Mouse (Mus musculus): Measurements from ENCODE around the gene Cat. TPM values are rescaled to one million over a fixed set of nuclear protein-coding genes. Genes with fewer than 3 reads are reported as not detected.

Cat gene
- polyA plus RNA-seq, 1 experiment from 2014 or later = 42.2 TPM

DNA sequence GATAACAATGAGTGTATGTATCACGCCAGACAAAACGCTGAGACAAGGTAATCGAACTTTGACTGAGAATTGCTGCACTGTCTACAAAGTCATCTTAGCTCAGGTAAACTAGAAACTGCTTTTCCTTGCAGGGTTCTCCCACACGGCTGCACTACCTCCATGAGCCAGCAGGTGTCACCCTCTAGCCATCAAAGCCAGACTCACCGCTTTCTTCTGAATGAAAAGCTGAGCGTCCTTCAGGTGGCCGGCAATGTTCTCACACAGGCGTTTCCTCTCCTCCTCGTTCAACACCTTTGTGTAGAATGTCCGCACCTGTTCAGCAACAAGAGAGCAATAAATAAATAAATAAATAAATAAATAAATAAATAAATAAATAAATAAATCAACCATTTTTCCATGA is 28.3 kb downstream of the Cat start:
- H3K27ac ChIP-seq (replicated peaks) = no peak overlapping the region
- peak; percentile 57 for ATAC-seq (ENCODE audit: low FRiP score, low TSS enrichment)
- H3K9ac ChIP-seq (ENCODE audit: low read length) = no peak overlapping the region

DNA sequence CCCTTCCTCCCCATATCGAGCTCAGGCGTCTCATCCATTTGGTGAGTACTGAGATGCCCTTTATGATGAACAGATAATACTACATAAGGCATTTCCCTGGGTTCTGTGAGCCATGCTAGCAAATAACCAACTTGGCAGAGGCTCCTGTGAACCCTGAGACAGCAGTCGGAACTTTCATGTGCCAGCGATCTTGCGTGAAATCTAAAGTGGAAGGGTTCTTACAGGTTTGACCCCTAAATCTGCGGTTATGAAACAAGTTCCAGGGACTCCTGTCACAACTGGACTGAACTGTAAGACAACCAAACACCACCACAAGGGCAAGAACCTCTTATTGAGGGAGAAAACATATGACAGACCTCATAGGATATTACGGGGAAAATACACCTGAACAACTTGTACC is 29.2 kb downstream of the Cat start:
- Histone ChIP-seq H3K4me3 (ENCODE audit: low read depth, low read length) (no peak overlapping the region), H3K9me3 (ENCODE audit: control insufficient read depth, low read length) (no peaks in the 10 kb centered on the region), H3K9ac (ENCODE audit: low read length) (no peak overlapping the region), H3K27me3 (ENCODE audit: control insufficient read depth, insufficient read depth, low read length) (no peaks in the 10 kb centered on the region), H3K36me3 (ENCODE audit: control insufficient read depth, insufficient read depth, low read length) (peaks cover 31% of the 10 kb centered on the region), H3K27ac (replicated peaks) (no peak overlapping the region), H3K4me2 (replicated peaks; ENCODE audit: low read depth) (no peak overlapping the region), H3K4me1 (replicated peaks; ENCODE audit: control insufficient read depth, insufficient read depth) (no peaks in the 10 kb centered on the region)
- WGBS = 95% methylated on average over 7 of the region's 7 CpGs
- ATAC-seq (ENCODE audit: low FRiP score, low TSS enrichment) (no peak), DNase-seq (ENCODE audit: low spot score) (no peak)
- no peak for TF ChIP-seq EP300 (optimal IDR thresholded peaks at IDR 0.05)
- no peak for TF ChIP-seq CTCF (IDR thresholded peaks at IDR 0.05; ENCODE audit: low read depth)

More for the DNA sequence above, 28.3 kb downstream of the Cat start:
- Histone ChIP-seq H3K4me1 (replicated peaks; ENCODE audit: control insufficient read depth, insufficient read depth) (no peaks in the 10 kb centered on the region), H3K36me3 (ENCODE audit: control insufficient read depth, insufficient read depth, low read length) (peaks cover 31% of the 10 kb centered on the region), H3K9me3 (ENCODE audit: control insufficient read depth, low read length) (no peaks in the 10 kb centered on the region), H3K27me3 (ENCODE audit: control insufficient read depth, insufficient read depth, low read length) (no peaks in the 10 kb centered on the region), H3K4me3 (ENCODE audit: low read depth, low read length) (no peak overlapping the region), H3K4me2 (replicated peaks; ENCODE audit: low read depth) (no peak overlapping the region)
- peak; percentile 89 for DNase-seq (ENCODE audit: low spot score)
- 13% methylated on average over 10 of the region's 10 CpGs for WGBS
- TF ChIP-seq CTCF (IDR thresholded peaks at IDR 0.05; ENCODE audit: low read depth) = peak; percentile 98
- no peak for TF ChIP-seq EP300 (optimal IDR thresholded peaks at IDR 0.05)

- Histone ChIP-seq H3K27ac (replicated peaks) (no peak overlapping the region), H3K9ac (ENCODE audit: low read length) (no peak overlapping the region), H3K9me3 (ENCODE audit: control insufficient read depth, low read length) (no peaks in the 10 kb centered on the region), H3K36me3 (ENCODE audit: control insufficient read depth, insufficient read depth, low read length) (peaks cover 24% of the 10 kb centered on the region), H3K4me3 (ENCODE audit: low read depth, low read length) (no peak overlapping the region), H3K4me1 (replicated peaks; ENCODE audit: control insufficient read depth, insufficient read depth) (no peaks in the 10 kb centered on the region), H3K4me2 (replicated peaks; ENCODE audit: low read depth) (no peak overlapping the region), H3K27me3 (ENCODE audit: control insufficient read depth, insufficient read depth, low read length) (no peaks in the 10 kb centered on the region)
- TF ChIP-seq EP300 (optimal IDR thresholded peaks at IDR 0.05) = no peak
- no peak for TF ChIP-seq CTCF (IDR thresholded peaks at IDR 0.05; ENCODE audit: low read depth)
- 87% methylated on average over 5 of the region's 5 CpGs for WGBS
- ATAC-seq (ENCODE audit: low FRiP score, low TSS enrichment) = 0 out of 2 replicates have a peak, but pooled peaks have one; percentile 24
- no peak for DNase-seq (ENCODE audit: low spot score)
These were observed 32.4 kb downstream of the Cat start for GRCm38 (mm10) chr2:103452550-103452949.

DNA sequence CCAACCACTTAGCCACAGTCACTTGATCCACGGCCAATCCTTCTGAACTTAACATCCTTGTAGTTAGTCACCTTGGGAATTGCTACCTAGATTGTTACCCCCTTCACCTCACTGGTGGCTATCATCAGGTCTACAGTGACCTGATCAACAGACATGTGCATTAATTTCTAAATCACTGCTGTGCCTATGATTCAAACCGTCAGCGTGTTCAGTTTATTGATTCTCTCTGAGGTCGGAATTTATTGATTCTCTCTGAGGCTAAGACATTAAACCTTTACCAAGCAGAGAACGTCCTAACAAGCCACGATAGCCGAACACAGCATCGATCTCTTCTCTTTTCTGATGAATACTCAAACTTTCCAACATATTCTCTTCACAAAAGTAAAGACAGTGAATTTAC is 34.7 kb downstream of the Cat start:
- Histone ChIP-seq H3K27me3 (ENCODE audit: control insufficient read depth, insufficient read depth, low read length) (no peaks in the 10 kb centered on the region), H3K4me1 (replicated peaks; ENCODE audit: control insufficient read depth, insufficient read depth) (no peaks in the 10 kb centered on the region), H3K4me3 (ENCODE audit: low read depth, low read length) (no peak overlapping the region), H3K9me3 (ENCODE audit: control insufficient read depth, low read length) (no peaks in the 10 kb centered on the region), H3K4me2 (replicated peaks; ENCODE audit: low read depth) (no peak overlapping the region), H3K9ac (ENCODE audit: low read length) (no peak overlapping the region), H3K27ac (replicated peaks) (no peak overlapping the region), H3K36me3 (ENCODE audit: control insufficient read depth, insufficient read depth, low read length) (peaks cover 16% of the 10 kb centered on the region)
- TF ChIP-seq EP300 (optimal IDR thresholded peaks at IDR 0.05) (no peak), CTCF (IDR thresholded peaks at IDR 0.05; ENCODE audit: low read depth) (no peak)
- 78% methylated on average over 8 of the region's 8 CpGs for WGBS
- DNase-seq (ENCODE audit: low spot score) (no peak), ATAC-seq (ENCODE audit: low FRiP score, low TSS enrichment) (no peak)

GRCm38 (mm10) chr2:103449813-103450212 is 35.1 kb downstream of the Cat start:
- H3K9ac ChIP-seq (ENCODE audit: low read length) = no peak overlapping the region
- no peaks in the 10 kb centered on the region for H3K4me1 ChIP-seq (replicated peaks; ENCODE audit: control insufficient read depth, insufficient read depth)
- TF ChIP-seq CTCF (IDR thresholded peaks at IDR 0.05; ENCODE audit: low read depth) = no peak
- no peak for TF ChIP-seq EP300 (optimal IDR thresholded peaks at IDR 0.05)
- WGBS = 77% methylated on average over 7 of the region's 7 CpGs
- H3K4me3 ChIP-seq (ENCODE audit: low read depth, low read length) = no peak overlapping the region
- H3K9me3 ChIP-seq (ENCODE audit: control insufficient read depth, low read length) = no peaks in the 10 kb centered on the region
- DNase-seq (ENCODE audit: low spot score) (no peak), ATAC-seq (ENCODE audit: low FRiP score, low TSS enrichment) (no peak)
- H3K27me3 ChIP-seq (ENCODE audit: control insufficient read depth, insufficient read depth, low read length) = no peaks in the 10 kb centered on the region
- peaks cover 11% of the 10 kb centered on the region for H3K36me3 ChIP-seq (ENCODE audit: control insufficient read depth, insufficient read depth, low read length)
- no peak overlapping the region for H3K4me2 ChIP-seq (replicated peaks; ENCODE audit: low read depth)
- no peak overlapping the region for H3K27ac ChIP-seq (replicated peaks)

DNA sequence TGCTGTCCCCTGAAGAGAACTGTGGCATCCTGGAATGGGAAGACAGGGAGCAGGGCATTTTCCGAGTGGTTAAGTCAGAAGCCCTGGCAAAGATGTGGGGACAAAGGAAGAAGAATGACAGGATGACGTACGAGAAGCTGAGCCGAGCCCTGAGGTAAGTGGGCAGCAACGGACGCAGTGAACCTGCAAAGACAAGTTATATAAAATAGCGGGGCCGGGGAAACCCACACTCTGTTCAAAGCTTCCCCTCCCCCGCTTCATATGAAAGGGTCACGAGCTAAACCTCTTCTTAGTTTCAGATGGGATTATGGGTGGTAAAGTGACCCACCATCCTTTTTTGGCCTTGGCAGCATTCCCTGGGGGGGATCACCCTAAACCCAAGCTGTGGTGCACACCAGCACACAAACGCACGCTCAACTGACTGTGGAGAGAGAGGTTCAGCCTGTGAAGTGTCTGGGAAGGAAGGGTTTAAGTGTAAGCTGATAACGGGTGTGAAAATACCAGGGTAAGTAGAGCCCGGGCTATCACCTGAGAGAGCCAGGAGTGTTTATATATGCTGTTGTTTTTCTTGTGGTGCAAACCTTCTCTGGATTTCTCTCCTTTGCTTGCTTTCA is 35.9 kb downstream of the Cat start:
- ATAC-seq (ENCODE audit: low FRiP score, low TSS enrichment) (no peak), DNase-seq (ENCODE audit: low spot score) (no peak)
- 42% methylated on average over 14 of the region's 14 CpGs for WGBS
- H3K9ac ChIP-seq (ENCODE audit: low read length) = no peak overlapping the region
- no peak overlapping the region for H3K4me2 ChIP-seq (replicated peaks; ENCODE audit: low read depth)
- H3K36me3 ChIP-seq (ENCODE audit: control insufficient read depth, insufficient read depth, low read length) = peaks cover 6% of the 10 kb centered on the region; the same call in 1 of the 2 replicates
- no peak overlapping the region for H3K4me3 ChIP-seq (ENCODE audit: low read depth, low read length)
- no peak overlapping the region for H3K27ac ChIP-seq (replicated peaks)
- H3K27me3 ChIP-seq (ENCODE audit: control insufficient read depth, insufficient read depth, low read length) = no peaks in the 10 kb centered on the region
- no peaks in the 10 kb centered on the region for H3K9me3 ChIP-seq (ENCODE audit: control insufficient read depth, low read length)
- no peaks in the 10 kb centered on the region for H3K4me1 ChIP-seq (replicated peaks; ENCODE audit: control insufficient read depth, insufficient read depth)
- TF ChIP-seq EP300 (optimal IDR thresholded peaks at IDR 0.05) = no peak
- no peak for TF ChIP-seq CTCF (IDR thresholded peaks at IDR 0.05; ENCODE audit: low read depth)
